Mouse (Mus musculus) natural killer cell, adult 2 months (primary cell): Measurements from ENCODE around the gene Bcor.

ENCODE experiments used
- DNase-seq, 2 experiments: peaks; one replicate each; pipeline ENCODE4 v3.0.0; 2022; ENCODE audit warnings: low spot score in 2 of 2

The Bcor gene

GRCm38 (mm10) chrX:12151269-12151995, 8.7 kb downstream of the Bcor start:
- DNase-seq = peak in 1 of 2 experiments; percentile 46

- no peak for DNase-seq
These were observed 9.7 kb downstream of the Bcor start for GRCm38 (mm10) chrX:12150425-12150824.

GRCm38 (mm10) chrX:12146263-12146662, 13.9 kb downstream of the Bcor start:
- no peak for DNase-seq

GRCm38 (mm10) chrX:12142832-12143231, 17.3 kb downstream of the Bcor start:
- DNase-seq = no peak

- peak in 1 of 2 experiments; percentile 43 for DNase-seq
These were observed 19.9 kb downstream of the Bcor start for GRCm38 (mm10) chrX:12140086-12140740.

GRCm38 (mm10) chrX:12138266-12138665, 21.9 kb downstream of the Bcor start:
- DNase-seq = no peak

GRCm38 (mm10) chrX:12137121-12137521, 23.0 kb downstream of the Bcor start:
- no peak for DNase-seq

GRCm38 (mm10) chrX:12136261-12137101, 23.7 kb downstream of the Bcor start:
- peak in 1 of 2 experiments; percentile 61 for DNase-seq

- peak; percentile 71 to 82 for DNase-seq
These were observed 24.7 kb downstream of the Bcor start for GRCm38 (mm10) chrX:12135121-12136111.

- DNase-seq = peak; percentile 72 to 77
These were observed 25.6 kb downstream of the Bcor start for GRCm38 (mm10) chrX:12134541-12134940.

GRCm38 (mm10) chrX:12133836-12134431, 26.2 kb downstream of the Bcor start:
- peak in 1 of 2 experiments; percentile 21 for DNase-seq

GRCm38 (mm10) chrX:12133178-12133835, 26.8 kb downstream of the Bcor start:
- DNase-seq = peak; percentile 54 to 67

GRCm38 (mm10) chrX:12132541-12133177, 27.5 kb downstream of the Bcor start:
- DNase-seq = no peak

GRCm38 (mm10) chrX:12129828-12130809, 30.0 kb downstream of the Bcor start:
- no peak for DNase-seq

- peak in 1 of 2 experiments; percentile 44 for DNase-seq
These were observed 30.9 kb downstream of the Bcor start for GRCm38 (mm10) chrX:12129230-12129629.

GRCm38 (mm10) chrX:12128165-12129083, 31.7 kb downstream of the Bcor start:
- no peak for DNase-seq

- no peak for DNase-seq
These were observed 32.4 kb downstream of the Bcor start for GRCm38 (mm10) chrX:12127799-12128164.
